Mouse (Mus musculus) forebrain, embryonic 14.5 days (tissue): ENCODE measurements at regions not wholly inside any gene's neighbourhood (a gene's known extent, or its start where the extent isn't known, plus 50 kb on each side); places are given as distances from the start of the nearest gene placed in this dataset.
A peak's percentile ranks its signal among the peaks of the same experiment; 100 is the strongest.

ENCODE experiments used
- ATAC-seq: fragments of 200-750 bp; cut with Nextera tagmentation; 2 replicates; pipeline ENCODE4 v1.8.0; 2017; ENCODE audit warnings: mild to moderate bottlenecking, moderate library complexity
- DNase-seq: peaks from one replicate; pipeline ENCODE4 v3.0.0-alpha.2; 2015; ENCODE audit warnings: low spot score
- H3K27ac ChIP-seq: fragments of 300-500 bp; sonication (generic); 2 replicates; pipeline ENCODE4 v1.5.1; 2014; ENCODE audit warnings: low read depth, mild to moderate bottlenecking, control low read depth, low read length, moderate library complexity
- H3K27me3 ChIP-seq: fragments of 300-500 bp; sonication (generic); replicated peaks from 2 replicates; pipeline ENCODE4 v1.6.1; 2014; ENCODE audit warnings: low read length, control low read depth, mixed read lengths; ENCODE audit not compliant: control insufficient read depth, insufficient read depth
- H3K36me3 ChIP-seq: fragments of 300-500 bp; sonication (generic); 2 replicates; pipeline ENCODE4 v1.6.1; 2014; ENCODE audit warnings: low read length, control low read depth; ENCODE audit not compliant: control insufficient read depth, insufficient read depth
- H3K4me1 ChIP-seq: fragments of 300-500 bp; sonication (generic); 2 replicates; pipeline ENCODE4 v1.6.1; 2014; ENCODE audit warnings: antibody characterized with exemption, low read length, control low read depth; ENCODE audit not compliant: control insufficient read depth, insufficient read depth
- H3K4me2 ChIP-seq: fragments of 300-500 bp; sonication (generic); 2 replicates; pipeline ENCODE4 v1.6.1; 2014; ENCODE audit warnings: mild to moderate bottlenecking, control low read depth, low read length
- H3K4me3 ChIP-seq: fragments of 300-500 bp; sonication (generic); 2 replicates; pipeline ENCODE4 v1.5.1; 2014; ENCODE audit warnings: low read depth, low read length, control low read depth
- H3K9ac ChIP-seq: fragments of 300-500 bp; sonication (generic); 2 replicates; pipeline ENCODE4 v1.6.1; 2014; ENCODE audit warnings: mild to moderate bottlenecking, low read length, control low read depth, moderate library complexity
- H3K9me3 ChIP-seq: fragments of 300-500 bp; sonication (generic); replicated peaks from 2 replicates; pipeline ENCODE4 v1.6.1; 2016; ENCODE audit warnings: low read length, control low read depth, mixed read lengths; ENCODE audit not compliant: control insufficient read depth
- WGBS: fragments of 180-500 bp; shearing (Covaris S2); extraction: QIAGEN DNeasy Blood & Tissue Kit; methylation state at CpG from one replicate; pipeline ENCODE4 v1.1.7; 2014; 5-methylcytosine and 5-hydroxymethylcytosine counted together

GRCm38 (mm10) chr11:65597298-65598076 lies 190.6 kb downstream of the Map2k4 start:
- DNase-seq (peak; percentile 4), ATAC-seq (no peak)
- Histone ChIP-seq H3K27ac (no peak overlapping the region), H3K9ac (no peak overlapping the region), H3K4me3 (no peak overlapping the region), H3K9me3 (no peaks in the 10 kb centered on the region), H3K36me3 (no peaks in the 10 kb centered on the region), H3K4me2 (no peak overlapping the region), H3K4me1 (no peaks in the 10 kb centered on the region), H3K27me3 (no peaks in the 10 kb centered on the region)
- WGBS: 55% methylated on average over 2 of the region's 2 CpGs

GRCm38 (mm10) chr11:65588491-65588890 lies 199.6 kb downstream of the Map2k4 start:
- Histone ChIP-seq H3K27me3 (no peaks in the 10 kb centered on the region), H3K4me1 (no peaks in the 10 kb centered on the region), H3K27ac (no peak overlapping the region), H3K4me2 (no peak overlapping the region), H3K9me3 (no peaks in the 10 kb centered on the region), H3K36me3 (no peaks in the 10 kb centered on the region), H3K9ac (no peak overlapping the region), H3K4me3 (no peak overlapping the region)
- ATAC-seq: no peak
- DNase-seq: no peak
- WGBS: 72% methylated on average over 3 of the region's 3 CpGs

- no peak overlapping the region for H3K4me3 ChIP-seq
- no peak overlapping the region for H3K4me2 ChIP-seq
- H3K36me3 ChIP-seq: no peaks in the 10 kb centered on the region
- H3K9ac ChIP-seq: no peak overlapping the region
- no peaks in the 10 kb centered on the region for H3K9me3 ChIP-seq
- no peaks in the 10 kb centered on the region for H3K27me3 ChIP-seq
- no peaks in the 10 kb centered on the region for H3K4me1 ChIP-seq
- no peak for DNase-seq
- WGBS: 91% methylated on average over 9 of the region's 9 CpGs
- no peak for ATAC-seq
- H3K27ac ChIP-seq: no peak overlapping the region
These were observed 220.3 kb downstream of the Map2k4 start for GRCm38 (mm10) chr11:65567831-65568230.

GRCm38 (mm10) chr11:65558236-65558635 lies 229.9 kb downstream of the Map2k4 start:
- H3K27ac ChIP-seq: no peak overlapping the region
- H3K4me3 ChIP-seq: no peak overlapping the region
- H3K4me1 ChIP-seq: no peaks in the 10 kb centered on the region
- ATAC-seq: no peak
- H3K27me3 ChIP-seq: no peaks in the 10 kb centered on the region
- DNase-seq: no peak
- no peaks in the 10 kb centered on the region for H3K36me3 ChIP-seq
- H3K9me3 ChIP-seq: no peaks in the 10 kb centered on the region
- no peak overlapping the region for H3K4me2 ChIP-seq
- 83% methylated on average over 4 of the region's 4 CpGs for WGBS
- H3K9ac ChIP-seq: no peak overlapping the region

- no peaks in the 10 kb centered on the region for H3K27me3 ChIP-seq
- no peak overlapping the region for H3K4me2 ChIP-seq
- H3K4me3 ChIP-seq: no peak overlapping the region
- WGBS: 91% methylated on average over 6 of the region's 6 CpGs
- ATAC-seq: no peak
- no peaks in the 10 kb centered on the region for H3K4me1 ChIP-seq
- H3K36me3 ChIP-seq: no peaks in the 10 kb centered on the region
- DNase-seq: no peak
- no peak overlapping the region for H3K27ac ChIP-seq
- no peaks in the 10 kb centered on the region for H3K9me3 ChIP-seq
- H3K9ac ChIP-seq: no peak overlapping the region
These were observed 237.0 kb downstream of the Map2k4 start for GRCm38 (mm10) chr11:65551073-65551472.

GRCm38 (mm10) chr11:65544281-65544680 lies 243.8 kb downstream of the Map2k4 start:
- no peaks in the 10 kb centered on the region for H3K4me1 ChIP-seq
- H3K9me3 ChIP-seq: no peaks in the 10 kb centered on the region
- no peak overlapping the region for H3K4me3 ChIP-seq
- no peak for ATAC-seq
- H3K27me3 ChIP-seq: no peaks in the 10 kb centered on the region
- no peak overlapping the region for H3K9ac ChIP-seq
- 79% methylated on average over 5 of the region's 5 CpGs for WGBS
- DNase-seq: no peak
- H3K27ac ChIP-seq: no peak overlapping the region
- H3K36me3 ChIP-seq: no peaks in the 10 kb centered on the region
- no peak overlapping the region for H3K4me2 ChIP-seq

GRCm38 (mm10) chr11:65543581-65543980 lies 244.5 kb downstream of the Map2k4 start:
- no peak overlapping the region for H3K27ac ChIP-seq
- DNase-seq: no peak
- no peaks in the 10 kb centered on the region for H3K36me3 ChIP-seq
- H3K4me3 ChIP-seq: no peak overlapping the region
- 81% methylated on average over 3 of the region's 3 CpGs for WGBS
- no peak overlapping the region for H3K4me2 ChIP-seq
- no peak overlapping the region for H3K9ac ChIP-seq
- H3K27me3 ChIP-seq: no peaks in the 10 kb centered on the region
- H3K9me3 ChIP-seq: no peaks in the 10 kb centered on the region
- no peak for ATAC-seq
- H3K4me1 ChIP-seq: no peaks in the 10 kb centered on the region

GRCm38 (mm10) chr11:65537046-65537630 lies 251.0 kb downstream of the Map2k4 start:
- no peaks in the 10 kb centered on the region for H3K4me1 ChIP-seq
- no peaks in the 10 kb centered on the region for H3K9me3 ChIP-seq
- ATAC-seq (no peak), DNase-seq (peak; percentile 63)
- WGBS: 83% methylated on average over 16 of the region's 16 CpGs
- no peak overlapping the region for H3K27ac ChIP-seq
- H3K27me3 ChIP-seq: no peaks in the 10 kb centered on the region
- H3K4me2 ChIP-seq: no peak overlapping the region
- H3K4me3 ChIP-seq: no peak overlapping the region
- no peak overlapping the region for H3K9ac ChIP-seq
- no peaks in the 10 kb centered on the region for H3K36me3 ChIP-seq

- no peak overlapping the region for H3K9ac ChIP-seq
- ATAC-seq (no peak), DNase-seq (peak; percentile 22)
- no peak overlapping the region for H3K4me2 ChIP-seq
- H3K4me3 ChIP-seq: no peak overlapping the region
- H3K27ac ChIP-seq: no peak overlapping the region
- WGBS: 84% methylated on average over 8 of the region's 8 CpGs
- no peaks in the 10 kb centered on the region for H3K27me3 ChIP-seq
- H3K4me1 ChIP-seq: no peaks in the 10 kb centered on the region
- H3K36me3 ChIP-seq: no peaks in the 10 kb centered on the region
- no peaks in the 10 kb centered on the region for H3K9me3 ChIP-seq
These were observed 252.2 kb downstream of the Map2k4 start for GRCm38 (mm10) chr11:65535726-65536442.
